Mouse (Mus musculus) brain, embryonic 14.5 days (tissue): ENCODE measurements at regions not wholly inside any gene's neighbourhood (a gene's known extent, or its start where the extent isn't known, plus 50 kb on each side); places are given as distances from the start of the nearest gene placed in this dataset.

Experiments
- CTCF ChIP-seq: fragments of 200-500 bp; IDR thresholded peaks from 2 replicates; pipeline ENCODE4 v1.5.1; 2012; ENCODE audit warnings: inconsistent platforms, mild to moderate bottlenecking, moderate library complexity, borderline replicate concordance; ENCODE audit not compliant: insufficient read depth, insufficient read length; ENCODE audit errors: extremely low read depth
- POLR2A ChIP-seq: fragments of 200-500 bp; IDR thresholded peaks from 2 replicates; pipeline ENCODE4 v1.6.1; 2012; ENCODE audit warnings: mild to moderate bottlenecking, inconsistent platforms, borderline replicate concordance; ENCODE audit not compliant: poor library complexity, insufficient read depth, insufficient read length, severe bottlenecking; ENCODE audit errors: extremely low read depth

GRCm38 (mm10) chr2:95376479-95376878, 938.5 kb upstream of the Api5 start:
- no peak for TF ChIP-seq CTCF
- TF ChIP-seq POLR2A: no peak
